Mouse (Mus musculus) heart, adult 18-20 months (tissue): ENCODE results near the gene Ptprcap. TPM values are rescaled to one million over a fixed set of nuclear protein-coding genes. Genes with fewer than 3 reads are reported as not detected.

Experiments used
- DNase-seq, 2 experiments: peaks; one replicate each; pipeline ENCODE4 v3.0.0; 2021 to 2022; ENCODE audit warnings: mixed read lengths in 1 of 2
- total RNA-seq, 2 experiments: library from RNA; stranded (reverse); gene quantifications; 2 replicates each; pipeline ENCODE4 v1.2.3; 2021

The Ptprcap gene
- total RNA-seq, 2 experiments from 2014 or later: 0.69 to 8.4 TPM

DNA sequence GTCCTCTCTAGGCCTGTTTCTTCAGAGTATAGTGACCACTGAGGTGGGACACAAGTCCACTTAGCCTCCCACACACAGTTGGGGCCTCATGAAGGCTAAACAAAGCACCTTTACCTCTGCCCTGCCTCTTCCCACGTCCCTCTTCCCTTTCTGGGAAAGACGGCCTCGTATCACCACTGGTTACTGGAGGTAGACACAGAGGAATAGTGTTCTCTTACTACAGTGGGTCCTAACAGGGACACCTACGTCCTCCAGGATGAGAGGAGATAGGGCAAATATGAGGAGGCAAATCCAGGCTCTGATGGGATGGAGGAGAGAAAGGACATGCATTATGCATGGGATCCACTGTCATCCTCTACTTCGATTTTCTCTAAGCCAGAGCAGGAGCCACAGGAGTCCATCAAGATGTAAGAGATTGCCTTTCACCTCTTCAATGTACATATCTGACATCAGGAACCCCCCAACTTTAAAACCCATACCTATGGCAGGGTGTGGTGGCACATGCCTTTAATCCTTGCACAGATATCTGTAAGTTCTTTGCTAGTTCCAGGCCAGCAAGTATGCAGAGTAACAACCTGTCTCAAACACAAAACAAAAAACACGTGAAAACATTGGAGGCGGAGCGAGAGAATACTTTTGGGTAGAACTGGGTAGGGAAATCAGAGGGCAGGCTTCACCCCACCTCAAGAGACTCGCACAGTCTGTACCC, 5.5 kb upstream of the Ptprcap start:
- peak in 1 of 2 experiments; percentile 38 for DNase-seq

GRCm38 (mm10) chr19:4148491-4148806, 5.0 kb upstream of the Ptprcap start, which contains the start of gene Coro1b:
Coro1b (plus strand) TSS chr19:4148619.
- DNase-seq: peak; percentile 98 to 99

GRCm38 (mm10) chr19:4148819-4149218, 4.6 kb upstream of the Ptprcap start:
- DNase-seq: peak in 1 of 2 experiments; percentile 40

- DNase-seq: no peak
Observed at GRCm38 (mm10) chr19:4149283-4149682, 4.1 kb upstream of the Ptprcap start.

DNA sequence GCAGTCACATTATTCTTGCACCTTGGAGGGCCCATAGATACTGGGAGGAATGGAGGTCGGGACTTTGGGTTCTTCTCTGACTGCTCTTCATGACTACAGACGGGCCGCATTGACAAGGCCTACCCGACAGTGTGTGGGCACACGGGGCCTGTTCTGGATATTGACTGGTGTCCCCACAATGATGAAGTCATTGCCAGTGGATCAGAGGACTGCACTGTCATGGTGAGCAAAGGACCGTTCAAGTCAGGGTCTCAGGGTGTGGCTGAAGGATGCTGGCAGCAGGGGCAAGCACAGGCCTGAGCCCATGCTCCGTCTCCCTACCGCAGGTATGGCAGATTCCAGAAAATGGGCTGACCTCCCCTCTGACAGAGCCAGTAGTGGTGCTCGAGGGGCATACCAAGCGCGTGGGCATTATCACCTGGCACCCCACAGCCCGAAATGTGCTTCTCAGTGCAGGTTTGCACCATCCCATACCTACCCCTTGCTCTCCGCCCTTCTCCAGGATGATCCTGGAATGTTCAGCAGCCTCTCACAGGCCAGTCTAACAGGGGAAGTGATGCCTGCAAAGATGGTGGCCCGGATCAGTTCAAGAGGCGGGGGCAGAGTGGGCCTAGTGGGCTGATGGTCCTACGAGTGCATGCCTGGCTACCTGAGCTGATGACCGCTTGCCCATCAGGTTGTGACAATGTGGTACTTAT, 3.5 kb upstream of the Ptprcap start:
- DNase-seq: no peak

GRCm38 (mm10) chr19:4150567-4151487, 2.6 kb upstream of the Ptprcap start:
- no peak for DNase-seq

- DNase-seq: no peak
Observed at GRCm38 (mm10) chr19:4151488-4151860, 1.9 kb upstream of the Ptprcap start.

DNA sequence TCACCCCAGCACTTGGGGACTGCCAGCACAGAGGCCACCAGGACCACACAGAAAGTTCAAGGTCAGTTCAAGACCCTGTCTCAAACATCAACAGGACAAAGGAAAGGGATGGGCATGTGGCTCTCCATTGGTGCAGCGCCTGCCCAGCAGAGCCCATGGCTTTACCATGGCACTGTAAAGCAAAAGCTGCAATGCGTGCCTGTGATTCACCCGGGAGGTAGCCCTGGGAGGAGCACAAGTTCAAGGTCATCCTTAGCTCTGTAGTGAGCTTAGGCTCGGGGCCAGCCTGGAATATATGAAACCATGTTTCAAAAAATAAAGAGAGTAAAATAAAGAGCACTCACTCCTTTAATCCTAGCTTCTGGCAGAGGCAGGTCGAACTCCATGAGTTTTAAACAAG, 1.5 kb upstream of the Ptprcap start:
- DNase-seq: no peak

- no peak for DNase-seq
Observed at GRCm38 (mm10) chr19:4152445-4153231, 766 bp upstream of the Ptprcap start.

- DNase-seq: no peak
Observed at GRCm38 (mm10) chr19:4154437-4155222, 1.2 kb downstream of the Ptprcap start.

DNA sequence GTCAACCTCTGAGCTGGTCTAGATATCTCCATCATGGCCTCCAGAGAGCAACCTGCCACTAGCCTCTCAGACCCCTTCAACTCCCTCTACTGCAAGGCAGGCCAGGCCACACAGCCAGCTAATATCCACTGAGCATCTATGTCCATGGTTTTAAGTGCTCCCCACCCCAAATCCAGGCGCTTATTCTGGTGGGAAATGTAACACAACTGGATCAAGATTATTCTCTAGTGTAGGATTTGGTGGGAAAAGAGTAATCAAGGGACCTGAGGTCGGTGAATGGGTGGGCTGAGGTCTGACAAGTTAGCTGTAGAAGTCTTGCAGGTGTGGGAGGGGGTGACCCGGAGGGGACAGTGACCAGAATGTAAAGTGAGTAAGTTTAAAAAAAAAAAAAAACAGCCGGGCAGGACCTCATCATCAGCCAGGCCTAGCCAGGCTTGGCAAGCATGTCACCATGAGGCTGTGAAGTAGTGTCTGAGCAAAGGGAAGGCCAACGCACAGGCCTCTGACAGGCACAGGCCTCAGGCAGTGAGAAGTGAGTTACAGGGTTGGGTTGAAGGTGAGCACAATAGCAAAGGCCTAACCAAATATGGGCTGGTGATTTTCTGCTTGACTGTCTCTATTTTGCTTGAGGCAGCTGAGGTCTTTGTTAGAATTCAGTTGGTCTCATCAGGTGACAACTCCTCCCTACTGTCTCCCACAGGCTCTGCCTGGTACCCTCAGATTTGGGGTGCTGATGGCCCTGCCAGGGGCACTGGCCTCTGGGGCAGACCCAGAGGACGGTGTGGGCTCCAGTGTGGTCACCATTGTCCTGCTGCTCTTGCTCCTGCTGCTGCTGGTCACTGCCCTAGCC, 2.0 kb downstream of the Ptprcap start:
- DNase-seq: no peak

- no peak for DNase-seq
Observed at GRCm38 (mm10) chr19:4156073-4156579, 2.7 kb downstream of the Ptprcap start.

DNA sequence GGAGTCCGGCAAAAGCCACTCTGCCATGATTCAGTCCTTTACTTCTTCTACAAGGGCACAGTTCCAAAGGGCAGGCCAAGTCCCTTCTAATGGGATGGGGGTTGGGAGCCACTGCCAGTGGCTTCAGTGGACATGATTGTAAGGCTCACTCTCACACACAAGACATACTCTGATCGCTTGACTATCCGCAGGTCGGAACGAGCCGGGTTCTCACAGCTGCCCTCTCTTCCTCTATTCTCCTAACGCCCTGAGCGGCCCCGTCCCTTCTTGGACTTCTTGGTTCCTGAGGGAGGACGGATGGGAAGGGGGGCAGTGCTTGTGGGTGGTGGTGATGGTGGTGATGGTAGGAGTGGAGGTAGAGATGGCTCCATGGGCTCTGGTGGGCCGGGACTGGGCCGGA, 3.4 kb downstream of the Ptprcap start:
- no peak for DNase-seq

DNA sequence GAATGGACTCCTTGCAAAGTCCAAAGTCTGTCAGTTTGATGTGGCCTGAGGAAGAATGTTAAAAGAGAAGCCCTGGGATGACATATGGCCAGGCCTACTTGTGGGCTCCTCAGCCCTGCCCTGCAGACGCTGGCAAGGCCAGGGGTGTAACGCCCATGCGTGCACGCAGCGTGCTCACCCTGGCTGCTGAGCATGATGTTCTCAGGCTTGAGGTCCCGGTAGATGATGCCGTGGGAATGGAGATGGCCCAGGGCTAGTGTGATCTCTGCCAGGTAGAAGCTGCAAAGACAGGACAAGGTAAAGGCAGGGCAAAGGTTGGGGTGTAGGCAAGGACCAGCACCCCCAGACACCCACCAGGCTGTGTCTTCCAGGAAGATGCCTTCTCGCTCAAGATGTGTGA, 5.6 kb downstream of the Ptprcap start:
- no peak for DNase-seq

DNA sequence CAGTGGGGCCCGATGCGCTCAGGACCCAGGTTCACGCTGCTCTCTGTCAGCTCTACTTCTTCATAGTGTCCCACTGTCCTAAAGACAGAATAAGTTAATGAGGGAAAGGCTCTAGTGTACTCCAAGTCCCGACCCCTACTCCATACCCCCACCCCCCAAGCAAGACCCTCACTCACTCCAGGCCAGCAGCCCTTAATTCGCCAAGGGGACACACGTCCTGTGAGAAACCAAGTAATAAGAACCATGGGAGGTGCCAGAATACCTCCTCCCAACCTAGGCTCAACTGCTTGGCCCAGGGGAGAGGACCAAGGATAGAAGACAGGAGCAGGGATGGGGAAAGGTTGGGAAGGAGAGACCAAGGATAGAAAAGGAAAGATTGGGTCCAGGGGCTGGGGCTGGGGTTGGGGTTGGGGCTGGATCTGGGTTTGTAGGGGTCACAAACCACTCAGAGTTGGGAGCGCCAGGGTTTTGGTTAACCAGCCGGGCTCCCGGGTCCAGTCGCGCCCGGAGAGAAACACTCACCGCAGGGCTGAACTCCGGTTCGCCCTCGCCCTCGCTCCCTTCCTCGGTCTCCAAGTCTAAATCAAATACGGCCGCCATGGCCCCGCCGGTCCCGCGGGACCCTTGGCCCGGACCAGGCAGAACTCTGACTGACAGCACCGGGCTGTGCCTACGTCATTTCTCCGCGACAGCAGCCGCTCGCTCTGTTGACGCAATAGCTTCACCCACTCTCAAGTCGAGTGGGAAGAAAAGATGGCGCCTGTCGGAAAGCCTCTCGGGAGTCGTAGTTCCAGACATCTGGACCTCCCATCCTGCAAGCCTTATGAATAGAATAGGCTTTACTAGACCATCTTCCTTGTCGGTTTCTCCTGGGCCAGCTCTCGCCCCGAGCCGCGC, 9.5 kb downstream of the Ptprcap start, which contains the start of gene Rps6kb2:
Gene Rps6kb2 (minus strand): TSS at position 709 of the 897 bp plus-strand sequence.
- peak; percentile 97 to 98 for DNase-seq

GRCm38 (mm10) chr19:4163543-4163887, 10.1 kb downstream of the Ptprcap start:
- DNase-seq: no peak

DNA sequence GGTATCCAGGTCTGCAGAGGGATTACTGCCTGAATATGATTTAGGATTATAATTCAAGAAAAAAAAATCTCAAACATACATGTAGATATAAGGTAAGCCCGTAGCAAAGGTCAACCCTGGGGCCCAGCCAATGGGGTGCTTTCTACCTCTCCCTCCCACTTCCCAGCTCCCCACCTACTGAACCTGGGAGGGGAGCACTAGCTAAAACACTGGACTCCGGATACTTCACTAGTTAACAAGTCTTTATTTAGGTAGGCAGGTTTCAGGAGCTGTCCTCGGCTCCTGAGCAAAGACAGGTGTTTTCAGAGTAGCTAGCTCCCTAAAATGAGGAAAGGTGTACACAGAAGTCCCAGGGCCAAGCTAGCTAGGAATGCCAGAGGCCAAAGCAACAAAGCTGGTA, 10.7 kb downstream of the Ptprcap start:
- no peak for DNase-seq

GRCm38 (mm10) chr19:4164721-4165120, 11.3 kb downstream of the Ptprcap start:
- no peak for DNase-seq
